Comparison of ENCODE assay signal across 8 mouse cellular contexts in the genomic region with DNA sequence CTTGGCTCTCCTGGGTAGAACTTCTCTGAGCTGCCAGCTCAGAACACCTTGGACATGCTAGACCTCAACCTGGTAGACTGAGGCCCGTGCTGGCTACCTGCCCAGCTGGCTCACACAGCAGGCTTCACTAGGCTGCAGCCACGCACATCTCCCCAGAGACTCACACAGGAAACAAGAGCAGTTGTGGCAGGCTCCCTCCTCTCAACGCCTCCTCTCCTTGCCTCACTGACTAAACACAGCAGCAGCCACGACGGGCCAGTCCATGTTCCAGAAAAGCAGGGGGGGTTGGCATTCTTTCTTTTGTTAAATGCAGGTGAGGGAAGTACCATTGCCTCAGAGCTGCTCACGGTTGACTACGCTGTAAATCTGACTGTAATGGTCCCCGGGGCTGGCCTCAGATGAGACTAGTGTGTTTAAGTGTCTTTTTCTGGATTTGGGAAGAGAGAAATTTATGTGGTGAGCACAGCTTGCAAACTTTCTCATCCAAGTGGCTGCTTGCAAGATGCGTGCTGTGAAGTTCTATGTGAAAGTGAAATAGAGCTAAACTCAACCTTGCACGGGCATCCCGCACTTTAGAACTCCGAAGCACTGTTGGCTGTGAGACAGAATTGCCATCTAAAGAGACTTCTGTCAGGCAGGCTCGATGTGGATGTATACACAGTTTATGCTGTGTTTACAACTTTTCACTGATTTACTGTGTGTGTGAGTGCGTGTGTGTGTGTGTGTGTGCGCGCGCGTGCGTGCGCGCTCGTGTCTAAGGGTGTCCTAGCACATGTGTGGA.
A peak's percentile ranks its signal among the peaks of the same experiment; 100 is the strongest.
DNase-seq lines count a peak whose midpoint lies in the region; ATAC-seq and TF ChIP-seq lines count a peak whose summit lies in the region.

No protein-coding gene starts in this region.

- no peaks in the 10 kb centered on the region for H3K36me3 ChIP-seq in forebrain, embryonic 14.5 days (ENCODE audit: control insufficient read depth, insufficient read depth, low read length)
- H3K36me3 ChIP-seq in liver, embryonic 13.5 days = no peaks in the 10 kb centered on the region
- no peaks in the 10 kb centered on the region for H3K36me3 ChIP-seq in stomach, embryonic 14.5 days (ENCODE audit: control insufficient read depth, insufficient read depth, low read length)

- intact Hi-C loops in heart, postnatal 14 days (cut with DNase I) = no loop called here

- TF ChIP-seq CTCF in bone marrow macrophage, adult 2 months (IDR thresholded peaks at IDR 0.05; ENCODE audit: low read depth, low read length) = no peak

- WGBS in forebrain, embryonic 14.5 days = 35% methylated on average over 22 of the region's 22 CpGs
- WGBS in liver, embryonic 13.5 days (ENCODE audit: insufficient replicate concordance) = 41% methylated on average over 22 of the region's 22 CpGs
- 30% methylated on average over 22 of the region's 22 CpGs for WGBS in stomach, embryonic 14.5 days

- no peaks in the 10 kb centered on the region for H3K9me3 ChIP-seq in forebrain, embryonic 14.5 days (replicated peaks; ENCODE audit: control insufficient read depth, low read length)
- H3K9me3 ChIP-seq in liver, embryonic 13.5 days (replicated peaks) = no peaks in the 10 kb centered on the region
- no peaks in the 10 kb centered on the region for H3K9me3 ChIP-seq in stomach, embryonic 14.5 days (ENCODE audit: control insufficient read depth, low read depth, low read length)

- H3K4me2 ChIP-seq in forebrain, embryonic 14.5 days (ENCODE audit: low read length) = peak overlapping the region; percentile 49
- H3K4me2 ChIP-seq in liver, embryonic 13.5 days = peak overlapping the region; percentile 45
- peak overlapping the region; percentile 59 for H3K4me2 ChIP-seq in stomach, embryonic 14.5 days (replicated peaks; ENCODE audit: low read depth, low read length)

- no peak for TF ChIP-seq POLR2A in bone marrow macrophage, adult 2 months (IDR thresholded peaks at IDR 0.05; ENCODE audit: borderline replicate concordance, low read depth, low read length)

- H3K9ac ChIP-seq in forebrain, embryonic 14.5 days (ENCODE audit: low read length) = peak overlapping the region; percentile 32; the same call in 1 of the 2 replicates
- H3K9ac ChIP-seq in liver, embryonic 13.5 days = peak overlapping the region; percentile 41
- peak overlapping the region; percentile 28 for H3K9ac ChIP-seq in stomach, embryonic 14.5 days (replicated peaks; ENCODE audit: low read depth, low read length)

- peak; percentile 89 for ATAC-seq in forebrain, embryonic 14.5 days
- ATAC-seq in liver, embryonic 13.5 days (ENCODE audit: low read depth) = no peak
- peak; percentile 81 for ATAC-seq in stomach, embryonic 14.5 days (ENCODE audit: insufficient number of reproducible peaks, insufficient read depth, low FRiP score, low read depth)

- H3K27me3 ChIP-seq in forebrain, embryonic 14.5 days (replicated peaks; ENCODE audit: control insufficient read depth, insufficient read depth, low read length) = no peaks in the 10 kb centered on the region
- peaks cover 8% of the 10 kb centered on the region for H3K27me3 ChIP-seq in liver, embryonic 13.5 days
- no peaks in the 10 kb centered on the region for H3K27me3 ChIP-seq in stomach, embryonic 14.5 days (ENCODE audit: control insufficient read depth, insufficient read depth, low read length)

- DNase-seq in A20 (ENCODE audit: low read depth, low spot score) = peak; percentile 97
- DNase-seq in forebrain, embryonic 14.5 days (ENCODE audit: low spot score) = peak; percentile 82
- peak; percentile 63 to 68 for DNase-seq in heart, postnatal 14 days
- DNase-seq in kidney, postnatal 36 days = peak; percentile 70 to 72
- no peak for DNase-seq in liver, embryonic 13.5 days
- DNase-seq in neural tube, embryonic 10.5 days (ENCODE audit: extremely low spot score, low spot score) = peak; percentile 71

- H3K4me1 ChIP-seq in bone marrow macrophage, adult 2 months (ENCODE audit: control insufficient read depth, insufficient read depth, low read length) = no peaks in the 10 kb centered on the region
- peaks cover 13% of the 10 kb centered on the region for H3K4me1 ChIP-seq in forebrain, embryonic 14.5 days (ENCODE audit: control insufficient read depth, insufficient read depth, low read length)
- H3K4me1 ChIP-seq in liver, embryonic 13.5 days (replicated peaks) = peaks cover 54% of the 10 kb centered on the region
- H3K4me1 ChIP-seq in stomach, embryonic 14.5 days (ENCODE audit: control insufficient read depth, insufficient read depth, low read length) = peaks cover 34% of the 10 kb centered on the region; the same call in 1 of the 2 replicates

- H3K27ac ChIP-seq in bone marrow macrophage, adult 2 months (ENCODE audit: insufficient read depth, low read depth, low read length) = no peak overlapping the region
- H3K27ac ChIP-seq in forebrain, embryonic 14.5 days (ENCODE audit: low read depth, low read length) = peak overlapping the region; percentile 29; the same call in 1 of the 2 replicates
- peak overlapping the region; percentile 10; the same call in 1 of the 2 replicates for H3K27ac ChIP-seq in liver, embryonic 13.5 days
- H3K27ac ChIP-seq in stomach, embryonic 14.5 days (ENCODE audit: low read length) = peak overlapping the region; percentile 87

- H3K4me3 ChIP-seq in bone marrow macrophage, adult 2 months (ENCODE audit: insufficient read depth, low read length) = peak overlapping the region; percentile 34
- H3K4me3 ChIP-seq in forebrain, embryonic 14.5 days (ENCODE audit: low read depth, low read length) = peak overlapping the region; percentile 22
- H3K4me3 ChIP-seq in liver, embryonic 13.5 days (replicated peaks) = peak overlapping the region; percentile 25
- peak overlapping the region; percentile 39 for H3K4me3 ChIP-seq in stomach, embryonic 14.5 days (ENCODE audit: low read depth, low read length)
